Mouse (Mus musculus) lung, postnatal 0 days (tissue): Measurements from ENCODE around the gene Zfp775. TPM values are rescaled to one million over a fixed set of nuclear protein-coding genes. Genes with fewer than 3 reads are reported as not detected.

Experiments used
- ATAC-seq: fragments of 200-750 bp; cut with Nextera tagmentation; 2 replicates; pipeline ENCODE4 v1.8.0; 2017; ENCODE audit warnings: moderate library complexity
- DNase-seq: peaks from one replicate; pipeline ENCODE4 v3.0.0-alpha.2; 2016; ENCODE audit warnings: low spot score
- H3K27ac ChIP-seq: fragments of 300-500 bp; sonication (generic); 2 replicates; pipeline ENCODE4 v1.5.1; 2014; ENCODE audit warnings: antibody characterized with exemption, mild to moderate bottlenecking, low read length, mixed read lengths
- H3K27me3 ChIP-seq: fragments of 300-500 bp; sonication (generic); replicated peaks from 2 replicates; pipeline ENCODE4 v1.6.1; 2014; ENCODE audit warnings: low read length, mixed read lengths; ENCODE audit not compliant: insufficient read depth
- H3K36me3 ChIP-seq: fragments of 300-500 bp; sonication (generic); 2 replicates; pipeline ENCODE4 v1.6.1; 2014; ENCODE audit warnings: low read length, mixed read lengths; ENCODE audit not compliant: insufficient read depth
- H3K4me1 ChIP-seq: fragments of 300-500 bp; sonication (generic); 2 replicates; pipeline ENCODE4 v1.6.1; 2014; ENCODE audit warnings: antibody characterized with exemption, low read depth, low read length, mixed read lengths; ENCODE audit not compliant: insufficient read depth
- H3K4me2 ChIP-seq: fragments of 300-500 bp; sonication (generic); replicated peaks from 2 replicates; pipeline ENCODE4 v1.6.1; 2014; ENCODE audit warnings: low read depth, mild to moderate bottlenecking, low read length, moderate library complexity, mixed read lengths
- H3K4me3 ChIP-seq: fragments of 300-500 bp; sonication (generic); 2 replicates; pipeline ENCODE4 v1.5.1; 2014; ENCODE audit warnings: low read depth, low read length
- H3K9ac ChIP-seq: fragments of 300-500 bp; sonication (generic); replicated peaks from 2 replicates; pipeline ENCODE4 v1.6.1; 2014; ENCODE audit warnings: low read depth, mild to moderate bottlenecking
- H3K9me3 ChIP-seq: fragments of 300-500 bp; sonication (generic); 2 replicates; pipeline ENCODE4 v1.6.1; 2016; ENCODE audit warnings: low read length, mixed read lengths
- CTCF ChIP-seq: IDR thresholded peaks from 2 replicates; pipeline ENCODE4 v1.5.1; 2016; ENCODE audit warnings: antibody characterized with exemption, mild to moderate bottlenecking
- EP300 ChIP-seq: IDR thresholded peaks from 2 replicates; pipeline ENCODE4 v1.6.1; 2016; ENCODE audit warnings: antibody characterized with exemption, mild to moderate bottlenecking, control low read depth
- WGBS: fragments of 180-500 bp; shearing (Covaris S2); extraction: QIAGEN DNeasy Blood & Tissue Kit; methylation state at CpG from one replicate; pipeline ENCODE4 v1.1.7; 2014; 5-methylcytosine and 5-hydroxymethylcytosine counted together
- polyA plus RNA-seq: library from polyadenylated mRNA; unstranded; fragments of >200 nt; fragmentation: Nextera tagmentation; extraction: Ambion mirVana; gene quantifications from 2 replicates; pipeline ENCODE4 v1.2.1, GENCODE M21; 2015

Gene Zfp775
- polyA plus RNA-seq, 1 experiment from 2014 or later: 5.3 TPM

DNA sequence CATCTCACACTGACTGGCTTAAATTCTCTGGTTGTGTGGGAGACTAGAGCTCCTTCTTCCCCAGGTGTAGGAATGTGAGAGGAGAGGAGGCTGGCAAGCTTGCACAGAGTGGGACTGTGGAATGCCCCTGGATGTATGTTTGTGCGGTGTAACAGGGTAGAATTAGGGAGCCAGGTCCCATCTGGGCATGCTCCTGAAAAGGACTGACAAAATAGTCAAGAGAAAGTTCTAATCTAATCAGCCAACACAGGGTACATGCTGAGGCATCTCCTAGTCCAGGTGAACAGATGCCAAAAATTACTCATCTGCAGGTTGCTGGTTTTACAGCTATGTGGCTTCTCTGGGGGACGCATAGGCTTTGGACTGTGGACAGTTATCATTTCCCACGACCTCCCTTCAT is 45.9 kb upstream of the Zfp775 start:
- ATAC-seq (no peak), DNase-seq (no peak)
- no peak overlapping the region for H3K9ac ChIP-seq
- H3K4me1 ChIP-seq: peaks cover 4% of the 10 kb centered on the region; the same call in 1 of the 2 replicates
- H3K36me3 ChIP-seq: no peaks in the 10 kb centered on the region
- no peak overlapping the region for H3K4me2 ChIP-seq
- H3K9me3 ChIP-seq: no peaks in the 10 kb centered on the region
- no peak overlapping the region for H3K4me3 ChIP-seq
- H3K27ac ChIP-seq: no peak overlapping the region
- TF ChIP-seq EP300: no peak
- no peak for TF ChIP-seq CTCF
- H3K27me3 ChIP-seq: no peaks in the 10 kb centered on the region
- 88% methylated on average over 3 of the region's 3 CpGs for WGBS

DNA sequence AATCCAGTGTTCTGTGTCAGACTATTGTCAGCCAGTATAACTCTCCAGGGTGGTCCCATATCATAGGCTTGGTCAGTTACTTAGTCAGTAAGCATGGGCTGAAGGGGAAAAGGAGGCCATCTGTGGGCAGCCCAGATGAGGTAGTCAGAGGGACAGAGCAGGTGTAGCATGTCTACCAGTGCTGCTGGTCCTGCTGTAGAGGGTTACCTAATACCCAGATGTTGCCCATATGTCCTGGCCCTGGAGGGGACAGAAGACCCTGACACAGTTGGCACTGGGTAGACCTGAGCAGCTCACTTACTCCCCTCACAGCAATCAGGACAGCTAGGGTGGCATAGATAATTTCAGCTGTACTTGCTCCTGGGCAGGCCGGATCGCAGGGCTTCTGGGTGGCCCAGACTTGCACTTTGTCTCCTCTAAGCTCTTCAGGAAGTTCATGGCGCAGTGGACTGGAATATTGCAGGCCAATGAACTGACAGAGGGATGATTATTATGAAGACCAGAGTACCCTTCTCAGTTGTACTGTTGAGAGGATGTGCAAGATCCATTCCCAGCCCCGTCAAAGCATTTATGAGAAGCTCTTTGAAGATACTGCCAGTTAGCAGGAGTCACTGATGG is 36.1 kb upstream of the Zfp775 start:
- H3K9me3 ChIP-seq: no peaks in the 10 kb centered on the region
- H3K4me1 ChIP-seq: peaks cover 3% of the 10 kb centered on the region; the same call in 1 of the 2 replicates
- H3K36me3 ChIP-seq: no peaks in the 10 kb centered on the region
- TF ChIP-seq CTCF (no peak), EP300 (no peak)
- no peak overlapping the region for H3K4me3 ChIP-seq
- peak; percentile 17; the same call in 1 of the 2 replicates for ATAC-seq
- no peak overlapping the region for H3K9ac ChIP-seq
- H3K4me2 ChIP-seq: no peak overlapping the region
- no peak for DNase-seq
- H3K27ac ChIP-seq: no peak overlapping the region
- H3K27me3 ChIP-seq: no peaks in the 10 kb centered on the region
- 89% methylated on average over 4 of the region's 4 CpGs for WGBS

DNA sequence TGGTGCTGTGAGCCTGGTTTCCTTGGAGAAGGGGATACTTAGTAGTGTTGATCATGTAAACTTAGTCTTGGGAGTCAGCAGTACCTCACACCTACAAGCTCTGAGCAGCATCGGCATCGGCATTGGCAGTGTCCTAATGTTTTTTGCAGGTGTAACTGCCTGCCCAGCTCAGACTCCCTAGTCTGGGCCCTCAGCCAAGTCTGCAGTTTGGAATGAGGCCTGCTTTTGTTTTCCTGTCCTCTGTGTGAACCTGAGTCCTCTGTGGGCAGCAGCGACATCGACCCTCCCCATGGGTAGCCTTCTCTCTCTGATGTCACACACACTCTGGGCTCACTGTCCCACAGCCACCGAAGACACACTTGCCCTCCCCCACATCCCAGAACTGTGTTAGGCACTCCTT is 35.6 kb upstream of the Zfp775 start:
- peak; percentile 42 for ATAC-seq
- H3K9ac ChIP-seq: no peak overlapping the region
- H3K4me1 ChIP-seq: peaks cover 8% of the 10 kb centered on the region; the same call in 1 of the 2 replicates
- H3K27me3 ChIP-seq: no peaks in the 10 kb centered on the region
- TF ChIP-seq CTCF (no peak), EP300 (no peak)
- no peak overlapping the region for H3K4me3 ChIP-seq
- 27% methylated on average over 5 of the region's 5 CpGs for WGBS
- no peak overlapping the region for H3K27ac ChIP-seq
- no peaks in the 10 kb centered on the region for H3K36me3 ChIP-seq
- H3K9me3 ChIP-seq: no peaks in the 10 kb centered on the region
- no peak for DNase-seq
- H3K4me2 ChIP-seq: no peak overlapping the region

DNA sequence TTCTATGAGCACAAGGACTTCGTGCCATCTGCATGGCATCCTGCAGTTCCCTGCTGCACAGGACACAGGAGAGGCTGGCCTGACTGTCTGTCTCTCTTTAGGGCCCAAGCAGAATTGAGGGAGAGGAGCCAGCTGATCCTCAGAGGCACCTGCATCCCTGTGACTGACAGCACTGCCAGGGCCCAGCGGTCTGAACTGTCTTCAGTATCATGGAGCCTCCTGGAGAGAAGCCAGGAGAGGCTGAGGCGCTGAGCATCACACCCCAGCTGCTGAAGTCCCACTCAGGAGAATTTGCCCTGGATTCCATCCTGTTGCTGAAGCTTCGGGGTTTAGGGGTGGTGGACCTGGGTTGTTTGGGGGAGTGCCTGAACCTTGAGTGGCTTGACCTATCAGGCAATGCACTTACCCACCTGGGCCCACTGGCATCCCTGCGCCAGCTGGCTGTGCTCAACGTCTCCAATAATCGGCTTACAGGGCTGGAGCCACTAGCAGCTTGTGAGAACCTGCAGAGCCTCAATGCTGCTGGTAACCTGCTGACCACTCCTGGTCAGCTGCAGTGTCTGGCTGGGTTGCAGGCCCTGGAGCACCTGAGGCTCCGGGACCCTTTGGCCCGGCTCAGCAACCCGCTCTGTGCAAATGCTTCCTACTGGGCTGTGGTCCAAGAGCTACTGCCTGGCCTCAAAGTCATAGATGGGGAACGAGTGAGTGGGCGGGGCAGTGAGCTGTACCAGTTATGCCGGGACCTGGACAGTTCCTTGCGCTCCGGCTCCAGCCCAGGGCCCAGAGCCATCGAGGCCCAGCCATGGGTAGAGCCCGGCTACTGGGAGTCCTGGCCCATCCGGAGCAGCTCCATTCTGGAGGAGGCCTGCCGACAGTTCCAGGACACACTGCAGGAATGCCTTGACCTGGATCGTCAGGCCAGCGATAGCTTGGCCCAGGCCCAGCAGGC is 33.6 kb upstream of the Zfp775 start:
- Histone ChIP-seq H3K27ac (no peak overlapping the region), H3K4me2 (no peak overlapping the region), H3K4me1 (peaks cover 9% of the 10 kb centered on the region; the same call in 1 of the 2 replicates), H3K36me3 (no peaks in the 10 kb centered on the region), H3K4me3 (no peak overlapping the region), H3K9me3 (no peaks in the 10 kb centered on the region), H3K9ac (no peak overlapping the region), H3K27me3 (no peaks in the 10 kb centered on the region)
- 47% methylated on average over 20 of the region's 21 CpGs for WGBS
- DNase-seq (peak; percentile 47), ATAC-seq (peak; percentile 23)
- TF ChIP-seq CTCF: no peak
- TF ChIP-seq EP300: no peak

DNA sequence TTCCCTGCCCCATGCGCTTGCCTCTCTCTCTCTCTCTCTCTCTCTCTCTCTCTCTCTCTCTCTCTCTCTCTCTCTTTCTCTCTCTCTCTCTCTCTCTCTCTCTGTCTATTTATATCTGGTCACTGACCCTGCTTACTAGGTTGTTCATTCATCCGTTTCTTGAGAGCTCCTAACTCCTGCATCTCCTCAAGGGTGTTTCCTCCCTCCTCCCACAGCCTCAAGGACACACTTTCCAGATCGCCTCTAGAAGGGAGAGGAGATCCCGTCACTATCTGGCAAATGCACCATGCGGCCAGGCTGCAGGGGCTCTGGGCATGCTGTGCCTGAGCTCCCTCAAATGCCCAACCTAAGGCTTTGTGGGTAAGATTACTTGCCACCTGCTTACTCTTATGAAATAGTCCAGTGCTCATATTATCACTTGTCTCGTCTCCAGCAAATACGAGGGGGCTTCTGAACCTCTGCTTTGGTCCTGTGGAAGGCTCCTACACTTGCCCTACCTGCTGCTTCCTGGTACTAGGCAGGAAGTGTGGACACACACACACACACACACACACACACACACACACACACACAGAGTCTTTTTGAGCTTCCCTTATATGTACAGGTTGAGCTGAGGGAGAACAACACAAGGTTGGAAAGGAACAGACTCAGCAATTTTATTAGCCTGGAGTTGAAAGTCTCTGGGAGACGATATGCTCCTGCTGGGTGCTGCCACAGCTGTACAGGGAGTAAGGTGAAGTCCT is 32.6 kb upstream of the Zfp775 start:
- DNase-seq (no peak), ATAC-seq (no peak)
- 65% methylated on average over 8 of the region's 8 CpGs for WGBS
- Histone ChIP-seq H3K9ac (no peak overlapping the region), H3K4me2 (no peak overlapping the region), H3K27ac (no peak overlapping the region), H3K36me3 (no peaks in the 10 kb centered on the region), H3K4me3 (no peak overlapping the region), H3K4me1 (peaks cover 9% of the 10 kb centered on the region; the same call in 1 of the 2 replicates), H3K9me3 (no peaks in the 10 kb centered on the region), H3K27me3 (no peaks in the 10 kb centered on the region)
- TF ChIP-seq CTCF (no peak), EP300 (no peak)

DNA sequence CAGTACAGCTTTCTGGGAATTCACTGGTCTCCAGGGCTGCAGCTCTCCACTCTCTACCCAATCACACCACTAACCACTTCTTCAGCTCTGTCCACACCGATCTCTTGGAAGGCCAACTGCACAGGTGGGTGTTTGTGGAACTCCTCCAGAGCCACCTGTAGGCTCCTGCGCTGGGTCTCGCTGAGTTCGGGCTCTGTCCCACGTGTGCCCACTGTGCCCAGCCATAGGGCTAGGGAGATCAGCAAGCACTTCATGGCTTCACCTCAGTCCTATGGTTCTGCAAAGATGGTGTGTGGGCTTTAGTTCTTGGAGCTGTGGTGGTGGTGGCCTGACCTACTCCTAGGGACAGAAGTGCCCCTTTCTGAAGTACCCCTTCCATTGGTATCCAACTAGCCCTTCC is 29.8 kb upstream of the Zfp775 start:
- Histone ChIP-seq H3K27me3 (no peaks in the 10 kb centered on the region), H3K9me3 (no peaks in the 10 kb centered on the region), H3K4me1 (peaks cover 9% of the 10 kb centered on the region; the same call in 1 of the 2 replicates), H3K4me3 (peak overlapping the region; percentile 15), H3K4me2 (peak overlapping the region; percentile 40), H3K9ac (peak overlapping the region; percentile 19; the same call in 1 of the 2 replicates), H3K27ac (peak overlapping the region; percentile 63), H3K36me3 (no peaks in the 10 kb centered on the region)
- TF ChIP-seq EP300 (no peak), CTCF (no peak)
- 92% methylated on average over 5 of the region's 5 CpGs for WGBS
- ATAC-seq (no peak), DNase-seq (no peak)
